Mouse (Mus musculus): ENCODE data around the gene Uba7.

DNA sequence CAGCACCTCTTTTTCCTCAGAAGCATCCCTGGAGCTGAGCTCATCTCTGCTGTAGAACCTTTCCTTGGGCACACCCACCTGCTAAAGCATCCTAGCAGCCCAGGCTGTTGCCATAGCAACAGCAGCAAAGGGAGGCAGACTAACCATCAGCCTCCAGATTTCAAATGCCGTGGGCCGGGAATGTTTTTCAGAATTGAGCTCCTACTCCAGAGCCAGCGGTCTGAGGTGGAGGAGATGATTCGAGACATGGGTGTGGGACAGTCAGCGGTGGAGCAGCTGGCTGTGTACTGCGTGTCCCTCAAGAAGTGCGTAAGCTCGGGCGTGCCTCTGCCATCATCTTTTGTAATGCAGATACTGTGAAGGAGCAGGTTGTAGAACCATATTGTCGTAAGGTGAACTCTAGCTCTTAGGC is 13.9 kb upstream of the Uba7 start:
- TF ChIP-seq CTCF (IDR thresholded peaks at IDR 0.05; ENCODE audit: low read depth, low read length) (no peak), POLR2A (IDR thresholded peaks at IDR 0.05; ENCODE audit: insufficient read depth, low read length) (no peak), EP300 (IDR thresholded peaks at IDR 0.05; ENCODE audit: insufficient read depth, low read depth, low read length) (peak; percentile 67)
